Mouse (Mus musculus): ENCODE data around the gene Gm10198. TPM values are rescaled to one million over a fixed set of nuclear protein-coding genes. Genes with fewer than 3 reads are reported as not detected.

Gene Gm10198
- polyA plus RNA-seq, 1 experiment from 2014 or later = not detected

GRCm38 (mm10) chr13:111623112-111623511 is 30.5 kb downstream of the Gm10198 start:
- no peak for DNase-seq
- no peak for TF ChIP-seq EP300 (IDR thresholded peaks at IDR 0.05; ENCODE audit: low read depth)
- no peak for TF ChIP-seq CTCF (IDR thresholded peaks at IDR 0.05; ENCODE audit: low read depth)
- WGBS (ENCODE audit: insufficient replicate concordance) = 79% methylated on average over 7 of the region's 7 CpGs
- H3K27ac ChIP-seq (ENCODE audit: low read depth) = no peak overlapping the region
- H3K4me2 ChIP-seq (ENCODE audit: low read depth, low read length) = no peak overlapping the region
- no peak overlapping the region for H3K4me3 ChIP-seq (ENCODE audit: low read depth, low read length)
- H3K9ac ChIP-seq (replicated peaks) = no peak overlapping the region
- no peaks in the 10 kb centered on the region for H3K4me1 ChIP-seq (ENCODE audit: insufficient read depth)
- H3K9me3 ChIP-seq (ENCODE audit: low read length) = no peaks in the 10 kb centered on the region
- no peaks in the 10 kb centered on the region for H3K36me3 ChIP-seq (replicated peaks; ENCODE audit: insufficient read depth, low read length)
- no peak for ATAC-seq
- no peaks in the 10 kb centered on the region for H3K27me3 ChIP-seq (ENCODE audit: insufficient read depth, low read length)

- H3K4me2 ChIP-seq (ENCODE audit: low read depth, low read length) = no peak overlapping the region
- no peak overlapping the region for H3K27ac ChIP-seq (ENCODE audit: low read depth)
- no peak overlapping the region for H3K9ac ChIP-seq (replicated peaks)
- H3K36me3 ChIP-seq (replicated peaks; ENCODE audit: insufficient read depth, low read length) = no peaks in the 10 kb centered on the region
- no peak for DNase-seq
- TF ChIP-seq EP300 (IDR thresholded peaks at IDR 0.05; ENCODE audit: low read depth) (no peak), CTCF (IDR thresholded peaks at IDR 0.05; ENCODE audit: low read depth) (no peak)
- H3K27me3 ChIP-seq (ENCODE audit: insufficient read depth, low read length) = no peaks in the 10 kb centered on the region
- WGBS (ENCODE audit: insufficient replicate concordance) = 54% methylated on average over 6 of the region's 6 CpGs
- H3K4me3 ChIP-seq (ENCODE audit: low read depth, low read length) = no peak overlapping the region
- ATAC-seq = no peak
- no peaks in the 10 kb centered on the region for H3K4me1 ChIP-seq (ENCODE audit: insufficient read depth)
- no peaks in the 10 kb centered on the region for H3K9me3 ChIP-seq (ENCODE audit: low read length)
These were observed 31.5 kb downstream of the Gm10198 start for GRCm38 (mm10) chr13:111624115-111624514.

DNA sequence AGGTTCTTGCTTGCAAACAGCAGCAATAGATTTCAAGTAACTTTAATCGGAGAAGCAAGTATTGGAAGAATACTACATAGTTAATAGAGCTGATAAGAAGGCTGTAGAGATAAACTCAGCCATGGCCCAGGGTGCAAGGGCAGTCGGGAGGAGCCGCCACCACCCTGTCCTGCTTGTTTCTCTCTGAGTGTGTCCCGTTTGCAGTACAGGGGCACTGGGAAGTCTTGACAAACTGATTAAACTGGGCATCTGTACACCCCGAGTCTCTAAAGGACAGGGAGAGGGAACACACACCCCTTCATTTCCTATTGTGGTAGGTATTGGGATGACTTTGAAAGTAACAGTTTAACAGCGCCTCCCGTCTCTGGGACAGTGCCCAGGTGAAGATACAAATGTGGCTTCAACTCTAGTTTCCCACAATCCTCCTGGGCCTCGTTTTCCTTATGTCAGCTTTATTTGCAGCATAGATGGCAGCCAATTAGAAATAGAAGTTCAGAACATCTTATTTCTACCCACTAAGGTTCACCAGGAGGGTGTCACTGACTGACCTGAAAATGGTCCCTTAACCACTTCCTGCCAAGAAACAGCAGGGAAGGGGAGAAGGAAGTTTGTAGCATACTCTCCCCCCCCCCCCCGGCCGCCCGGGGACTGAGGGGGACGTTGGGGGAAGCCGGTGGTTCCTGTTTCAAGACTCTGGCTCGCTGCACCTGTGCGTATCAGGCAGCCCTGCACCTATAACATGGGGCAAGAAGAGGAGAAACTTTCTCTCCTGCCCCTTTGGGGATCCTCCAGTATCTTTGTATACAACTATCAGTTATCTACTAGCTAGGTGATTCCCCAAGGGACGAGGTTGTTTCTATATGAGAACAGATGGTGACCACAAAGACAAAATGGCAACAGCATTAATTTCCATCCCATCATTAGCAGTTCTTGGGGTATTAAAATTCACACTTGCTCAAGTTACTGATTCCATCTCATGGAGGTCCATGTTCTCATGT is 41.9 kb downstream of the Gm10198 start:
- Histone ChIP-seq H3K36me3 (replicated peaks; ENCODE audit: insufficient read depth, low read length) (no peaks in the 10 kb centered on the region), H3K27ac (ENCODE audit: low read depth) (peak overlapping the region; percentile 34; the same call in 1 of the 2 replicates), H3K27me3 (ENCODE audit: insufficient read depth, low read length) (no peaks in the 10 kb centered on the region), H3K4me3 (ENCODE audit: low read depth, low read length) (no peak overlapping the region), H3K9ac (replicated peaks) (no peak overlapping the region), H3K9me3 (ENCODE audit: low read length) (0 out of 2 replicates have a peak, but pooled peaks cover 5% of the 10 kb centered on the region), H3K4me1 (ENCODE audit: insufficient read depth) (peaks cover 9% of the 10 kb centered on the region), H3K4me2 (ENCODE audit: low read depth, low read length) (peak overlapping the region; percentile 54)
- TF ChIP-seq EP300 (IDR thresholded peaks at IDR 0.05; ENCODE audit: low read depth) (no peak), CTCF (IDR thresholded peaks at IDR 0.05; ENCODE audit: low read depth) (no peak)
- peak; percentile 27 for ATAC-seq
- DNase-seq = peak; percentile 59
- WGBS (ENCODE audit: insufficient replicate concordance) = 31% methylated on average over 15 of the region's 16 CpGs

DNA sequence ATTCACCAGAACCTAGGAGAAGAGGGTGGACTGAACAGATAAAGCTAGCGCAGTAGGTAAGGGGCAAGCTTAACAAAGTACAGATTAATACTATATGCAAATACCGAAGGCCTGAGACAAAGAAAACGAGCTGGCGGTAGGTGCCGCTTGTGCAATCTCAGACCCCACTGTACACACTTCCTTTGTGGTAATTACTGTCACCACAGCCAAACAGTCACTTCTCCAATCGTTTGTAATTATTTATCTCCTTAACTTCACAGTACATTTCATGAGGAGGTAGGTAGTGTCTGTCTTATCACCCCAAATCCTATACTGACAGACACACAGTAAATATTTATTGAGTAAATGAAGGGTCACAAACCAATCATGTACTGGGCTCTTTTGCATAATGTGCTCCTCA is 47.7 kb downstream of the Gm10198 start:
- 0 out of 2 replicates have a peak, but pooled peaks cover 5% of the 10 kb centered on the region for H3K9me3 ChIP-seq (ENCODE audit: low read length)
- no peaks in the 10 kb centered on the region for H3K27me3 ChIP-seq (ENCODE audit: insufficient read depth, low read length)
- H3K4me3 ChIP-seq (ENCODE audit: low read depth, low read length) = no peak overlapping the region
- peaks cover 4% of the 10 kb centered on the region for H3K4me1 ChIP-seq (ENCODE audit: insufficient read depth)
- H3K9ac ChIP-seq (replicated peaks) = no peak overlapping the region
- peak; percentile 29 for DNase-seq
- H3K27ac ChIP-seq (ENCODE audit: low read depth) = no peak overlapping the region
- ATAC-seq = peak; percentile 55
- peak; percentile 58; the same call in 1 of the 2 replicates for TF ChIP-seq EP300 (IDR thresholded peaks at IDR 0.05; ENCODE audit: low read depth)
- TF ChIP-seq CTCF (IDR thresholded peaks at IDR 0.05; ENCODE audit: low read depth) = no peak
- H3K36me3 ChIP-seq (replicated peaks; ENCODE audit: insufficient read depth, low read length) = no peaks in the 10 kb centered on the region
- 0 out of 2 replicates have a peak overlapping the region, but pooled peaks have one; percentile 18 for H3K4me2 ChIP-seq (ENCODE audit: low read depth, low read length)
- WGBS (ENCODE audit: insufficient replicate concordance) = 26% methylated on average over 6 of the region's 6 CpGs

Other genes with a start within 250 kb of the Gm10198 start
- gene Gpbp1, start 102.7 kb upstream of the Gm10198 start, polyA plus RNA-seq (2015; fragmentation: Nextera tagmentation; extraction: Ambion mirVana) = 24.8 and 25.2 TPM in 2 replicates
- 0.14 TPM in 1 of 2 replicates, not detected in the other for gene Gm49496, start 42.8 kb upstream of the Gm10198 start, polyA plus RNA-seq (2015; fragmentation: Nextera tagmentation; extraction: Ambion mirVana)
- gene Mier3, start 88.2 kb downstream of the Gm10198 start, polyA plus RNA-seq (2015; fragmentation: Nextera tagmentation; extraction: Ambion mirVana) = 7.3 and 8.0 TPM in 2 replicates
- 10.8 and 11.5 TPM in 2 replicates for gene Map3k1, start 216.2 kb downstream of the Gm10198 start, polyA plus RNA-seq (2015; fragmentation: Nextera tagmentation; extraction: Ambion mirVana)

All from liver, postnatal 0 days (tissue).